Mouse (Mus musculus) liver, adult 2 months (tissue): ENCODE measurements around the gene Klf4. TPM values are rescaled to one million over a fixed set of nuclear protein-coding genes. Genes with fewer than 3 reads are reported as not detected.

Source experiments
- DNase-seq: peaks from one replicate; pipeline ENCODE4 v3.0.0-alpha.2; 2011; ENCODE audit warnings: low read depth, low spot score; ENCODE audit errors: extremely low read depth
- H3K27ac ChIP-seq: fragments of 200-500 bp; replicated peaks from 2 replicates; pipeline ENCODE4 v1.5.1; 2012; ENCODE audit warnings: low read depth, mild to moderate bottlenecking, control low read depth, inconsistent platforms, low read length; ENCODE audit not compliant: insufficient read depth
- H3K27me3 ChIP-seq: fragments of 200-500 bp; 2 replicates; pipeline ENCODE4 v1.6.1; 2012; ENCODE audit warnings: mild to moderate bottlenecking, moderate library complexity, low read length, inconsistent platforms; ENCODE audit not compliant: control insufficient read depth, insufficient read depth
- H3K36me3 ChIP-seq: fragments of 200-500 bp; 2 replicates; pipeline ENCODE4 v1.6.1; 2012; ENCODE audit warnings: low read length, inconsistent platforms; ENCODE audit not compliant: control insufficient read depth, insufficient read depth
- H3K4me1 ChIP-seq: fragments of 200-500 bp; 2 replicates; pipeline ENCODE4 v1.6.1; 2011; ENCODE audit warnings: low read length; ENCODE audit not compliant: control insufficient read depth, insufficient read depth
- H3K4me3 ChIP-seq: fragments of 200-500 bp; 2 replicates; pipeline ENCODE4 v1.5.1; 2011; ENCODE audit warnings: low read depth, mild to moderate bottlenecking, control low read depth, low read length, moderate library complexity; ENCODE audit not compliant: insufficient read depth
- H3K79me2 ChIP-seq: fragments of 200-500 bp; 2 replicates; pipeline ENCODE4 v1.6.1; 2012; ENCODE audit warnings: inconsistent platforms, mild to moderate bottlenecking, low read length, moderate library complexity; ENCODE audit not compliant: control insufficient read depth, insufficient read depth
- H3K9ac ChIP-seq: fragments of 200-500 bp; 2 replicates; pipeline ENCODE4 v1.6.1; 2012; ENCODE audit warnings: low read depth, mild to moderate bottlenecking, control low read depth, inconsistent platforms, low read length
- CTCF ChIP-seq: fragments of 200-500 bp; IDR thresholded peaks from 2 replicates; pipeline ENCODE4 v1.5.1; 2011; ENCODE audit warnings: low read depth, low read length, control low read depth
- POLR2A ChIP-seq: fragments of 200-500 bp; IDR thresholded peaks from 2 replicates; pipeline ENCODE4 v1.6.1; 2011; ENCODE audit warnings: low read length, control low read depth; ENCODE audit not compliant: insufficient read depth; ENCODE audit errors: extremely low read depth
- WGBS: fragments of 180-500 bp; shearing (Covaris S2); methylation state at CpG from one replicate; pipeline ENCODE4 v1.1.7; 2018; 5-methylcytosine and 5-hydroxymethylcytosine counted together
- polyA plus RNA-seq: library from polyadenylated mRNA; depleted of rRNA; stranded (reverse); fragments of >200 nt; gene quantifications from 2 replicates; pipeline ENCODE4 v1.2.3, GENCODE M21; 2012
- total RNA-seq: library from RNA; depleted of rRNA; stranded (reverse); fragments of >200 nt; gene quantifications from 2 replicates; pipeline ENCODE4 v1.2.3, GENCODE M21; 2014

The Klf4 gene
- total and polyA plus RNA-seq, 2 experiments: 0.46 to 0.57 TPM

GRCm38 (mm10) chr4:55562062-55562461, 29.8 kb upstream of the Klf4 start:
- Histone ChIP-seq H3K9ac (no peak overlapping the region), H3K36me3 (no peaks in the 10 kb centered on the region), H3K4me1 (no peaks in the 10 kb centered on the region), H3K4me3 (no peak overlapping the region), H3K27me3 (peaks cover 34% of the 10 kb centered on the region), H3K79me2 (no peaks in the 10 kb centered on the region), H3K27ac (no peak overlapping the region)
- no peak for TF ChIP-seq POLR2A
- TF ChIP-seq CTCF: no peak
- WGBS: 80% methylated on average over 3 of the region's 3 CpGs
- DNase-seq: no peak

- Histone ChIP-seq H3K79me2 (no peaks in the 10 kb centered on the region), H3K27me3 (peaks cover 9% of the 10 kb centered on the region), H3K4me3 (no peak overlapping the region), H3K9ac (no peak overlapping the region), H3K36me3 (no peaks in the 10 kb centered on the region), H3K27ac (no peak overlapping the region), H3K4me1 (no peaks in the 10 kb centered on the region)
- no peak for TF ChIP-seq CTCF
- no peak for TF ChIP-seq POLR2A
- no peak for DNase-seq
- 91% methylated on average over 12 of the region's 12 CpGs for WGBS
Measured at GRCm38 (mm10) chr4:55546869-55547268, 14.6 kb upstream of the Klf4 start.

GRCm38 (mm10) chr4:55542753-55543152, 10.5 kb upstream of the Klf4 start:
- WGBS: 77% methylated on average over 2 of the region's 2 CpGs
- Histone ChIP-seq H3K4me1 (no peaks in the 10 kb centered on the region), H3K27ac (no peak overlapping the region), H3K4me3 (no peak overlapping the region), H3K79me2 (no peaks in the 10 kb centered on the region), H3K27me3 (peaks cover 17% of the 10 kb centered on the region; the same call in 1 of the 2 replicates), H3K36me3 (no peaks in the 10 kb centered on the region), H3K9ac (no peak overlapping the region)
- TF ChIP-seq POLR2A (no peak), CTCF (no peak)
- DNase-seq: no peak

- Histone ChIP-seq H3K4me1 (no peaks in the 10 kb centered on the region), H3K27ac (no peak overlapping the region), H3K9ac (no peak overlapping the region), H3K36me3 (no peaks in the 10 kb centered on the region), H3K79me2 (no peaks in the 10 kb centered on the region), H3K27me3 (peaks cover 17% of the 10 kb centered on the region; the same call in 1 of the 2 replicates), H3K4me3 (no peak overlapping the region)
- DNase-seq: no peak
- TF ChIP-seq CTCF: no peak
- TF ChIP-seq POLR2A: no peak
- WGBS: 44% methylated on average over 4 of the region's 4 CpGs
Measured at GRCm38 (mm10) chr4:55541654-55542053, 9.4 kb upstream of the Klf4 start.

- no peak overlapping the region for H3K9ac ChIP-seq
- no peak overlapping the region for H3K4me3 ChIP-seq
- TF ChIP-seq CTCF (no peak), POLR2A (no peak)
- H3K27me3 ChIP-seq: peaks cover 17% of the 10 kb centered on the region; the same call in 1 of the 2 replicates
- no peaks in the 10 kb centered on the region for H3K36me3 ChIP-seq
- 57% methylated on average over 4 of the region's 4 CpGs for WGBS
- no peak for DNase-seq
- H3K4me1 ChIP-seq: no peaks in the 10 kb centered on the region
- H3K79me2 ChIP-seq: no peaks in the 10 kb centered on the region
- no peak overlapping the region for H3K27ac ChIP-seq
Measured at GRCm38 (mm10) chr4:55541221-55541620, 9.0 kb upstream of the Klf4 start.

DNA sequence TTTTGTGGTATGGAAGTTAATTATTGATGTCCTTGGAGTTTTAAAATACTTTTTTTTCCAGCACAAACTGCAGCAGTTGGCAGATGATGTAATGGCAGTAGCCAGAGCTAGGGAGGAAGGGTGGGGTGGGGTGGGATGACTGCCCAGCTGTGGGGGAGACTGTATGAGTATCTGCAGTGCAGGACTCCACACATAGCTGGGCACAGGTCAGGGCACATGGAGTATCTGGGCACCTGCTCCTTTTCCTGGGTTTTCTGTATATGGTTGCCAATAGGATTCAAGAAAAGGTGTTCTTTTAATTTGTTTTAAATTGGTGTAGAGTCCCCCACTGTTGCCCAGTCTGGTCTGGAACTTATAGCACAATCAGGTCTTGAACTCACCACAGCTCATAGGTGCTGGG, 2.7 kb upstream of the Klf4 start:
- H3K27me3 ChIP-seq: peaks cover 6% of the 10 kb centered on the region
- H3K27ac ChIP-seq: no peak overlapping the region
- DNase-seq: no peak
- H3K9ac ChIP-seq: no peak overlapping the region
- no peak for TF ChIP-seq CTCF
- TF ChIP-seq POLR2A: no peak
- no peaks in the 10 kb centered on the region for H3K36me3 ChIP-seq
- H3K4me3 ChIP-seq: no peak overlapping the region
- peaks cover 4% of the 10 kb centered on the region; the same call in 1 of the 2 replicates for H3K4me1 ChIP-seq
- no peaks in the 10 kb centered on the region for H3K79me2 ChIP-seq
